Mouse (Mus musculus) midbrain, embryonic 10.5 days (tissue): ENCODE data around the gene Trim30a. TPM values are rescaled to one million over a fixed set of nuclear protein-coding genes. Genes with fewer than 3 reads are reported as not detected.

Experiments
- polyA plus RNA-seq: library from polyadenylated mRNA; unstranded; fragments of >200 nt; fragmentation: Nextera tagmentation; extraction: Ambion mirVana; gene quantifications from 2 replicates; pipeline ENCODE4 v1.2.1, GENCODE M21; 2016

Gene Trim30a
- polyA plus RNA-seq, 1 experiment from 2014 or later: 0.30 TPM

Other genes starting within 250 kb of the Trim30a start
- gene Trim6, start 246.4 kb downstream of the Trim30a start, polyA plus RNA-seq: 3.6 and 4.9 TPM in 2 replicates
- 0.44 and 0.93 TPM in 2 replicates for gene Trim34a, start 220.7 kb downstream of the Trim30a start, polyA plus RNA-seq
- 0.11 TPM in 1 of 2 replicates, not detected in the other for gene Trim5, start 177.1 kb downstream of the Trim30a start, polyA plus RNA-seq
- gene Trim12a, start 149.7 kb downstream of the Trim30a start, polyA plus RNA-seq: 1.2 and 1.8 TPM in 2 replicates
- not detected in 2 replicates for gene Trim34b, start 135.7 kb downstream of the Trim30a start, polyA plus RNA-seq
- gene Trim12c, start 111.8 kb downstream of the Trim30a start, polyA plus RNA-seq: 0.41 and 0.46 TPM in 2 replicates
- gene Trim30b, start 95.3 kb downstream of the Trim30a start, polyA plus RNA-seq: 0.25 TPM in 1 of 2 replicates, not detected in the other
- not detected in 2 replicates for gene Trim30c, start 64.4 kb downstream of the Trim30a start, polyA plus RNA-seq
- gene Trim30d, start 42.7 kb upstream of the Trim30a start, polyA plus RNA-seq: 0.12 and 0.35 TPM in 2 replicates
- not detected in 2 replicates for gene Olfr651, start 84.9 kb upstream of the Trim30a start, polyA plus RNA-seq
- gene Olfr652, start 95.7 kb upstream of the Trim30a start, polyA plus RNA-seq: not detected in 2 replicates
- not detected in 2 replicates for gene Olfr653, start 112.1 kb upstream of the Trim30a start, polyA plus RNA-seq
- not detected in 2 replicates for gene Olfr654, start 121.8 kb upstream of the Trim30a start, polyA plus RNA-seq
- gene Olfr655, start 136.6 kb upstream of the Trim30a start, polyA plus RNA-seq: 0.10 TPM in 1 of 2 replicates, not detected in the other
- not detected in 2 replicates for gene Olfr656, start 148.8 kb upstream of the Trim30a start, polyA plus RNA-seq
- gene Olfr657, start 159.6 kb upstream of the Trim30a start, polyA plus RNA-seq: not detected in 2 replicates
- not detected in 2 replicates for gene Olfr658, start 182.1 kb upstream of the Trim30a start, polyA plus RNA-seq
- not detected in 2 replicates for gene Olfr659, start 201.6 kb upstream of the Trim30a start, polyA plus RNA-seq
- gene Olfr661, start 221.3 kb upstream of the Trim30a start, polyA plus RNA-seq: not detected in 2 replicates